Mouse (Mus musculus) B cell, adult 62 days (primary cell): ENCODE measurements around the gene Lrrc74b. TPM values are rescaled to one million over a fixed set of nuclear protein-coding genes. Genes with fewer than 3 reads are reported as not detected.

Experiments
- total RNA-seq: library from RNA; stranded (reverse); gene quantifications from 4 replicates; pipeline ENCODE4 v1.2.4, GENCODE M21; 2023

Gene Lrrc74b
- 0.31 TPM in 1 of 4 replicates, not detected in the others for total RNA-seq

DNA sequence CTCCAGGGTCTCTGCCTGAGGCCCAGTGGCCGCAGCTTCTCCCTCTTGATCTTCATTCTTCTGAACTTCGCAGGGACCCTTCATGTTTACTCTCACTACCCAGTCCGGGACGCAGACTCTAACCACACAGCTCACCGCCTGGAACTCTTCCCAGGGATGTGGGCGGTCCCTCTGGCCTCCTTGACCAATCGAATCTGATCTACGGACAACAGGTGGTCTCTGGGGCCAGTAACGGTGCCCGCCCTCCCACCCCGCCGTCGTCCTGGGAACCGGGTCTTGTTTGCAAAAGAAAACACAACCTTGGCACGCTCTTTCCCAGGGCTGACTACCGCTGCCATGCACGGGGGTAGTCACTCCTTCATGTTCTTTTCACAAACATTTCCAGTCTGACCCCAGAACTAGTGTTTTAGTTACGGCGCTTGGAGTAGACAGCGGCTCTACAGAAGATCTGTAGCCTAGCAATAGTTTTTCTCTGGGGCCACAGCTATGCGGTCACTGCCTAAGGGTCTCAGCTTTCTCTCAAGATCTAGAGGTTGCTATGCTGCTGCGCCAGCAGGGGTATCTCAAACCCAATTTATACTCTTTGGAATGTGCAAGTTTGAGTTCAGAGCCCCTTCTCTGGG is at the start of gene Lrrc74b:
Lrrc74b (minus strand) TSS at position 120 of the 623 bp plus-strand sequence.

DNA sequence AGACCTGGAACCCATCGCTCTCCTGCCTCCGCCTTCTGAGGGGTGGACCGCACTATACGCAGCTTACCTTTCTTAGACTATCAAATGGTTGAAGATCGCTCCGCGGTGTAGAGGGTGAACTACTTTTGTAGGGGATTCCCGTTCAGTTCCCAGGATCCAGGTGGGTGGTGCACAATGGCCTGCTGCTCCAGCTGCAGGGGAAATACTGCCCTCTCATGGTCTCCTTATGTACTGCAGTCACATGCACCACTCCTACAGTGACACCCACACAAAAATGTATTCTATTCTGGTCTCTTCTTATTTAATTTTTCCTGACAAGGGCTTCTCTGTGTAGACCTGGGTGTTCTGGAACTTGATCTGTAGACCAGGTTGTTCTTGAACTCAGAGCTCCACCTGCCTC is 22.0 kb upstream of the Lrrc74b start, which contains the start of gene Slc7a4:
Slc7a4 (minus strand) TSS at position 151 of the 400 bp plus-strand sequence.

DNA sequence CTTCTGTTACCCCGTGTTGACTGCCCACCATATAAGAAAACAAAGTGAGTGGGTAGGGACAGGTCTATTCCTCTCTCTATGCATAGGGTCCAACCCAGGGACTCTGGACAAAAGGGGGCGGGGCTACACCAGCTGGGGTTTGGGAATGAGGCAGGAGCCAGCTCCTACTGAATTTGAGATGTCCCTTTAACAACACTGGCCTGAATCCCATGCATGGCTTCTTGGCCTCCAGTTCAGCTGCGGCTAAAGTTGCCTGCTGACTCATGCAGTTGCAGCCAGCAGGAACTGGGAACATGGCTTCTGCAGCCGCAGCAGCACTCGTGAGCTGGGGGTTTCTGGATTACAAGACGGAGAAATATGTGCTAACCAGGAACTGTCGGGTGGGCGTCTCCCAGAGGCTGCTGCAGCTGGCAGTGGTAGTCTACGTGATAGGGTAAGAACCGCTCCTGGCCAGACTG is 733 bp upstream of the Lrrc74b start, which contains the start of gene P2rx6:
P2rx6 (plus strand) TSS at position 135 of the 458 bp plus-strand sequence.

DNA sequence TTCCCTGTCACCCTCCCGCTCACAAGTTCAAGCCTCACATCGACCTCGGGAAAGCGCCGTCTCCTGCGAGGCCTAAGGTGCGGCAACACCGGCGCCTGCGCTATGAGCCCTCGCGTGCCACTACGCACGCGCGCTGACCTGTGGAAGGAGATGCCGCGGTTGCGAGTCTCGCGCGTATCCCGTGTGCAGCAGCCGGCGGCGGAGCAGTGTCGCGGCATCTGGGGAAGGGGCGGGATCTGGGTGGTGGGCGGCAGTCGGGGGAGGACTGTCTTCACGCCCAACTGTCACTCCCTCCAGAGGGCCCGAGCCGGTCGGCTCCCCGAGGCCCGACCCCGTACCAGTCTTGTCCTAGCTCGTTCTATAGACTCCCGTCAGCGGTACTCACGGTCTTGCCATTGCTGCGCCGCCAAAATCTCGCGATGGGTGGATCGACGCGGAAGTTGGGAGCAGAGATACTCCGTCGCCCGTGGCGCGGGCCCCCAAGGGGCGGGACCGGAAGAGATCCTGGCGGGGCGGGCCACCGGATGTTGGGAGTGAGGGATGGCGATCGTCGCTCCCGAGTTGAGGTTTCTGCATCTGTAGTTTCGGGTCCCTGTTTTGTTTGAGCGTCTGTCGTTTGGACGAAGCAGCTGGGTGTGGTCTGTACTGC is 30.3 kb downstream of the Lrrc74b start, which contains the start of gene Thap7:
Thap7 (minus strand) TSS at position 497 of the 649 bp plus-strand sequence.

DNA sequence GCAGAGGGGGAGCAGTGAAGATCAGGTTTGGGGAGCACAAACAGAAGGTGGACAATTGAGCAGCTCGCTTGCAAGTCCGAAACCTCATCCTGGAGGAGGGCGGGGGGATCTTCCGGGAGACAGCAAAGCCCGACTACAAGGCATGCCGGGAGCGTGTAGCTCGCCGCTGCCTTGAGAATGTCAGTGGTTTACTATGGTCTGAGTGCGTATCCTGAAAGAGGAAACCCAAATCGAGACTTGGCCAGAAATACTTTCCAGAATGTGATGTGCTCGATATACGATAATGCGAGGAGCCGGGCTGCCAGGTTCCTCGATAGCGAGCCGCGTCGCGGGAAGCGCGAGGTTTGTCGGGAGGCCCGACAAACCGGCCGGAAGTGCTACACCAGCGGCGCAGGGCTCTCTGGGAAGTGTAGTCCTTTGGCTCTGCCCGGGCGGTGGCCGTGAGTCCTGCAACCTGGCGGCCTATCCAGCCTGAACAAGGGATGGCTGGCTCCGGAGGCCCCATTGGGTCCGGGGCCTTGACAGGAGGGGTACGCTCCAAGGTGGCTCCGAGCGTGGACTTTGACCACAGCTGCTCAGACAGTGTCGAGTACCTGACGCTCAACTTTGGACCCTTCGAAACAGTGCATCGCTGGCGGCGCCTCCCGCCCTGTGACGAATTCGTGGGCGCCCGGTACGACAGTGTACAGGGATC is 52.4 kb downstream of the Lrrc74b start, which contains the start of gene Lztr1:
Lztr1 (plus strand) TSS at position 143 of the 694 bp plus-strand sequence.

Other genes starting within 250 kb of the Lrrc74b start
- 0.27 TPM in 1 of 4 replicates, not detected in the others for gene Serpind1, start 229.9 kb downstream of the Lrrc74b start, total RNA-seq
- gene Snap29, start 155.3 kb downstream of the Lrrc74b start, total RNA-seq: 60.0 to 64.2 TPM (median 62.2 TPM) in 4 replicates
- 121 to 147 TPM (median 138 TPM) in 4 replicates for gene Pi4ka, start 154.9 kb downstream of the Lrrc74b start, total RNA-seq
- gene Crkl, start 109.3 kb downstream of the Lrrc74b start, total RNA-seq: 47.4 to 55.6 TPM (median 52.0 TPM) in 4 replicates
- gene Aifm3, start 71.6 kb downstream of the Lrrc74b start, total RNA-seq: not detected in 4 replicates
- 47.7 to 57.0 TPM (median 53.3 TPM) in 4 replicates for gene Lztr1, start 52.6 kb downstream of the Lrrc74b start, total RNA-seq
- gene Thap7, start 30.1 kb downstream of the Lrrc74b start, total RNA-seq: 25.2 to 39.4 TPM (median 32.4 TPM) in 4 replicates
- gene P2rx6, start 638 bp upstream of the Lrrc74b start, total RNA-seq: not detected in 4 replicates
- gene Slc7a4, start 22.0 kb upstream of the Lrrc74b start, total RNA-seq: not detected in 4 replicates
- 45.7 to 50.9 TPM (median 48.8 TPM) in 4 replicates for gene Smpd4, start 58.1 kb upstream of the Lrrc74b start, total RNA-seq
- not detected in 4 replicates for gene Ccdc74a, start 85.2 kb upstream of the Lrrc74b start, total RNA-seq
- 129 to 145 TPM (median 134 TPM) in 4 replicates for gene Med15, start 171.6 kb upstream of the Lrrc74b start, total RNA-seq
- 10.8 to 21.1 TPM (median 15.3 TPM) in 4 replicates for gene Klhl22, start 198.4 kb upstream of the Lrrc74b start, total RNA-seq
- 0.20 TPM in 1 of 4 replicates, not detected in the others for gene Scarf2, start 236.0 kb upstream of the Lrrc74b start, total RNA-seq